Mouse (Mus musculus) frontal cortex, postnatal 25 days (tissue): ENCODE results near the gene Hrct1.

Experiments used
- DNase-seq, 2 experiments: peaks; one replicate each; pipeline ENCODE4 v3.0.0; 2022; ENCODE audit warnings: low spot score in 2 of 2

Gene Hrct1

DNA sequence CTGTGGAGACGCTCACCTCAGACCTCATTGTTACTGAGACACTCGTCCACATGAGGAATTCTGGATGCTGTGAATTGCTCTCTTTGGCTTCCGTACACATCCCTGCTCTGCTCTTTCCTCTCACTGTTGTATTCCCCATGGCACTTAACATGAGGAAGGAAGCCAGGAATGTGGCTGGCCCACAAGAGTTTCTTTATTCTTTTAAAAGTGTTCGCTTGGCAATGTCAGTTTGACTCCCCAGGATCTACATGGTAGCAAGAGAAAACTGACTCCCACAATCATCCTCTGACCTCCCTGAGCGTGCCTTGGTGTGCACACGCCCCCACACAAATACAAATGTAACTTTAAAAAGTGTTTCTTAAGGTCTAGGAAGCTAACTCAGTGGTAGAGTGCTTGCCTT, 44.6 kb downstream of the Hrct1 start:
- no peak for DNase-seq

DNA sequence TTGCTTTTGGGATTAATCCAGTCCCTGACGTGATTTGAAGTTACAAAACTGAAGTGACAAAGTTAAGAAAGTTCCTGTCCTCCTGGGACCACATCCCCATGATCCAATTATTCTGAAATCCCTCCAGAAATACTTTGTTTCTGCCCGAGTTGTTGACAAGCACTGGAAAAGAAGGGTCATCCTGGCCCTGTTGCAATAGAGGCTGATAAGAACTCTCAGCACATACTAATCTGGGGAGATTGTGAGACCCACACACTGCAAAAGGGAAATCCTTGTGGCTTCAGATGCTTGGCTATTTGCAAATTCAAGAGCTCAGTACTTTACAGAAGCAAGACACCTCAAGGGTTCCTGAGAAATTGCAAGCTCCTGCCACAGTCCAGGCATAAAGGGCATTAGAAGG, 45.3 kb downstream of the Hrct1 start:
- DNase-seq: no peak
